In genomic region chr1:128460780-128461179, GRCm38 (mm10) we compare ENCODE assay signal across 25 mouse cellular contexts. TPM values are rescaled to one million over a fixed set of nuclear protein-coding genes. Genes with fewer than 3 reads are reported as not detected.
DNase-seq lines count a peak whose midpoint lies in the region; ATAC-seq and TF ChIP-seq lines count a peak whose summit lies in the region.
"Had no signal": no experiment of that assay in that cellular context is flagged by ENCODE, and none has a peak within 500 bp of the region (broad histone marks: within the 10 kb centered on the region; RNA-seq: fewer than 3 reads in every experiment).

No protein-coding gene starts in this region.

- peak; percentile 34 for DNase-seq in heart, adult 11 months
- no peak for DNase-seq in heart, postnatal 10 days
- DNase-seq in liver, postnatal 0 days: no peak
- DNase-seq in retina, postnatal 1 day: no peak
- no peak for DNase-seq in urinary bladder, postnatal 4 days (ENCODE audit: low spot score in 2 of 2)
- DNase-seq: adrenal gland, adult 8-10 months; adrenal gland, postnatal 14 days; adrenal gland, postnatal 36 days; cerebellum, adult 11 months; cerebellum, adult 18-20 months; cerebellum, adult 8-10 months; cerebellum, adult 9-11 months; cerebellum, postnatal 14 days; cerebellum, postnatal 36 days; embryo, embryonic 11 days; forebrain, postnatal 0 days had no signal

- peak overlapping the region; percentile 41; the same call in 1 of the 2 replicates for H3K27ac ChIP-seq in liver, postnatal 0 days (ENCODE audit: low read depth)
- no peak overlapping the region for H3K27ac ChIP-seq in liver, embryonic 12.5 days
- H3K27ac ChIP-seq: embryonic facial prominence, embryonic 13.5 days; embryonic facial prominence, embryonic 15.5 days; forebrain, embryonic 10.5 days; forebrain, embryonic 13.5 days; forebrain, embryonic 15.5 days had no signal

- H3K4me3 ChIP-seq in liver, postnatal 0 days (ENCODE audit: low read depth, low read length): no peak overlapping the region
- H3K4me3 ChIP-seq in liver, embryonic 12.5 days: no peak overlapping the region
- H3K4me3 ChIP-seq: embryonic facial prominence, embryonic 13.5 days; embryonic facial prominence, embryonic 15.5 days; erythroblast, embryonic 14.5 days; forebrain, embryonic 10.5 days; forebrain, embryonic 13.5 days; forebrain, embryonic 15.5 days had no signal

- no peak for TF ChIP-seq CTCF in liver, postnatal 0 days (IDR thresholded peaks at IDR 0.05; ENCODE audit: low read depth)

- no peak for TF ChIP-seq EP300 in liver, postnatal 0 days (IDR thresholded peaks at IDR 0.05; ENCODE audit: low read depth)

- H3K4me2 ChIP-seq in liver, postnatal 0 days (ENCODE audit: low read depth, low read length): no peak overlapping the region
- no peak overlapping the region for H3K4me2 ChIP-seq in liver, embryonic 12.5 days
- H3K4me2 ChIP-seq: embryonic facial prominence, embryonic 13.5 days; embryonic facial prominence, embryonic 15.5 days; forebrain, embryonic 13.5 days; forebrain, embryonic 15.5 days had no signal

- no peak for ATAC-seq in liver, postnatal 0 days
- no peak for ATAC-seq in liver, embryonic 12.5 days
- peak; percentile 53 for ATAC-seq in granulocyte monocyte progenitor cell, adult 5-6 weeks (replicated peaks; ENCODE audit: poor library complexity, severe bottlenecking)
- peak; percentile 54 for ATAC-seq in megakaryocyte progenitor cell, adult 5-6 weeks (replicated peaks; ENCODE audit: poor library complexity)
- ATAC-seq: forebrain, embryonic 13.5 days; forebrain, embryonic 15.5 days; forebrain, postnatal 0 days had no signal

- H3K4me1 ChIP-seq in liver, postnatal 0 days (ENCODE audit: insufficient read depth): peaks cover 4% of the 10 kb centered on the region; the same call in 1 of the 2 replicates
- no peaks in the 10 kb centered on the region for H3K4me1 ChIP-seq in liver, embryonic 12.5 days
- H3K4me1 ChIP-seq: embryonic facial prominence, embryonic 15.5 days had no signal

- no peak overlapping the region for H3K9ac ChIP-seq in liver, postnatal 0 days (replicated peaks)
- no peak overlapping the region for H3K9ac ChIP-seq in liver, embryonic 12.5 days
- H3K9ac ChIP-seq: embryonic facial prominence, embryonic 13.5 days; embryonic facial prominence, embryonic 15.5 days; forebrain, embryonic 13.5 days; forebrain, embryonic 15.5 days; forebrain, postnatal 0 days had no signal

- H3K9me3 ChIP-seq in liver, postnatal 0 days (ENCODE audit: low read length): no peaks in the 10 kb centered on the region
- no peaks in the 10 kb centered on the region for H3K9me3 ChIP-seq in liver, embryonic 12.5 days (replicated peaks)
- H3K9me3 ChIP-seq: embryonic facial prominence, embryonic 13.5 days; embryonic facial prominence, embryonic 15.5 days; forebrain, embryonic 10.5 days; forebrain, embryonic 13.5 days; forebrain, embryonic 15.5 days had no signal

- WGBS in liver, postnatal 0 days (ENCODE audit: insufficient replicate concordance): 76% methylated on average over 6 of the region's 6 CpGs
- 77% methylated on average over 6 of the region's 6 CpGs for WGBS in liver, embryonic 12.5 days (ENCODE audit: insufficient replicate concordance)

- intact Hi-C loops in heart, postnatal 10 days (cut with DNase I): no loop called here

- H3K36me3 ChIP-seq in liver, postnatal 0 days (replicated peaks; ENCODE audit: insufficient read depth, low read length): no peaks in the 10 kb centered on the region
- no peaks in the 10 kb centered on the region for H3K36me3 ChIP-seq in liver, embryonic 12.5 days
- H3K36me3 ChIP-seq: embryonic facial prominence, embryonic 13.5 days; embryonic facial prominence, embryonic 15.5 days; forebrain, embryonic 10.5 days; forebrain, embryonic 15.5 days had no signal

- H3K27me3 ChIP-seq in liver, postnatal 0 days (ENCODE audit: insufficient read depth, low read length): no peaks in the 10 kb centered on the region
- H3K27me3 ChIP-seq in liver, embryonic 12.5 days (replicated peaks): peaks cover 12% of the 10 kb centered on the region
- H3K27me3 ChIP-seq: embryonic facial prominence, embryonic 13.5 days; embryonic facial prominence, embryonic 15.5 days; forebrain, embryonic 13.5 days; forebrain, embryonic 15.5 days had no signal

RNA-seq across cellular contexts. Expression of gene Dars, which starts 43.6 kb away (rescaled TPM):
- total RNA-seq in heart, postnatal 10 days (2021): 10 to 100 TPM; 54.7 to 60.1 TPM
- 73.4 and 75.2 TPM in 2 replicates for polyA plus RNA-seq in liver, postnatal 0 days (2015; fragmentation: Nextera tagmentation; extraction: Ambion mirVana)
- 161 and 166 TPM in 2 replicates for polyA plus RNA-seq in liver, embryonic 12.5 days (2016; fragmentation: Nextera tagmentation; extraction: Ambion mirVana)
- 170 and 189 TPM in 2 replicates for total RNA-seq in granulocyte monocyte progenitor cell, adult 5-6 weeks (2014; fragmentation: Nextera tagmentation)
- total RNA-seq in granulocyte monocyte progenitor cell, adult 5-6 weeks (2017): 304 and 334 TPM in 2 replicates
- 238 and 252 TPM in 2 replicates for total RNA-seq in megakaryocyte progenitor cell, adult 5-6 weeks (2015)
- total RNA-seq in megakaryocyte progenitor cell, adult 5-6 weeks (2017): 287 and 313 TPM in 2 replicates

Comparison
In these comparisons a context has a peak if more than half of its experiments do, and no peak if none do; other contexts are left out.
1. ATAC-seq: peak in granulocyte monocyte progenitor cell, adult 5-6 weeks (single experiment) and megakaryocyte progenitor cell, adult 5-6 weeks (single experiment); none in liver, postnatal 0 days (single experiment) and liver, embryonic 12.5 days (single experiment).